ENCODE assay signal across 29 mouse cellular contexts in genomic region chr11:61968875-61969274, GRCm38 (mm10). TPM values are rescaled to one million over a fixed set of nuclear protein-coding genes. Genes with fewer than 3 reads are reported as not detected.
DNase-seq lines count a peak whose midpoint lies in the region; ATAC-seq and TF ChIP-seq lines count a peak whose summit lies in the region.
"Had no signal": no experiment of that assay in that cellular context is flagged by ENCODE, and none has a peak within 500 bp of the region (broad histone marks: within the 10 kb centered on the region; RNA-seq: fewer than 3 reads in every experiment).

No protein-coding gene starts in this region.

- no peaks in the 10 kb centered on the region for H3K27me3 ChIP-seq in erythroblast, embryonic 14.5 days (ENCODE audit: control insufficient read depth)
- no peaks in the 10 kb centered on the region for H3K27me3 ChIP-seq in liver, embryonic 13.5 days
- H3K27me3 ChIP-seq in midbrain, embryonic 10.5 days (ENCODE audit: low read depth, poor library complexity, severe bottlenecking) = 0 out of 2 replicates have a peak, but pooled peaks cover under 1% of the 10 kb centered on the region
- H3K27me3 ChIP-seq in kidney, adult 2 months (replicated peaks; ENCODE audit: control insufficient read depth, insufficient read depth, low read length) = no peaks in the 10 kb centered on the region
- H3K27me3 ChIP-seq: embryonic facial prominence, embryonic 13.5 days; forebrain, embryonic 13.5 days; hindbrain, embryonic 15.5 days; limb, embryonic 15.5 days; lung, embryonic 15.5 days; midbrain, embryonic 13.5 days; neural tube, embryonic 13.5 days had no signal

- peak overlapping the region; percentile 46; the same call in 1 of the 2 replicates for H3K9ac ChIP-seq in liver, embryonic 13.5 days
- H3K9ac ChIP-seq: embryonic facial prominence, embryonic 13.5 days; forebrain, embryonic 13.5 days; heart, embryonic 12.5 days; hindbrain, embryonic 15.5 days; limb, embryonic 15.5 days; lung, embryonic 15.5 days; midbrain, embryonic 13.5 days; neural tube, embryonic 13.5 days had no signal

- TF ChIP-seq POLR2A in bone marrow, adult 2 months (IDR thresholded peaks at IDR 0.05; ENCODE audit: borderline replicate concordance, control insufficient read depth, low read depth, low read length) = no peak
- no peak for TF ChIP-seq POLR2A in kidney, adult 2 months (IDR thresholded peaks at IDR 0.05; ENCODE audit: low read depth, low read length)

- peak overlapping the region; percentile 5; the same call in 1 of the 2 replicates for H3K27ac ChIP-seq in bone marrow, adult 2 months (ENCODE audit: control insufficient read depth, insufficient read depth, low read depth, low read length, poor library complexity)
- H3K27ac ChIP-seq in liver, embryonic 13.5 days = peak overlapping the region; percentile 93
- no peak overlapping the region for H3K27ac ChIP-seq in midbrain, embryonic 10.5 days (replicated peaks)
- no peak overlapping the region for H3K27ac ChIP-seq in kidney, adult 2 months (ENCODE audit: insufficient read depth, low read depth, low read length)
- H3K27ac ChIP-seq: embryonic facial prominence, embryonic 13.5 days; forebrain, embryonic 13.5 days; hindbrain, embryonic 15.5 days; limb, embryonic 10.5 days; limb, embryonic 15.5 days; lung, embryonic 15.5 days; midbrain, embryonic 13.5 days; neural tube, embryonic 13.5 days had no signal

- DNase-seq in liver, embryonic 13.5 days = no peak
- DNase-seq in heart, adult 8-10 months (ENCODE audit: low spot score) = no peak
- no peak for DNase-seq in midbrain, embryonic 10.5 days (ENCODE audit: low spot score)
- DNase-seq in kidney, adult 2 months = no peak
- DNase-seq: adrenal gland, postnatal 36 days; cerebellum, adult 8-10 months; cerebellum, postnatal 36 days; gastrocnemius, postnatal 25 days; heart, adult 18-20 months; kidney, adult 11 months; kidney, postnatal 36 days; layer of hippocampus, postnatal 36 days; right cerebral cortex, postnatal 14 days; thymus, adult 18-20 months; thymus, postnatal 36 days had no signal

- no peaks in the 10 kb centered on the region; the same call in 1 of the 2 replicates for H3K4me1 ChIP-seq in bone marrow, adult 2 months (ENCODE audit: control insufficient read depth, insufficient read depth, low read length)
- peaks cover 91% of the 10 kb centered on the region for H3K4me1 ChIP-seq in erythroblast, embryonic 14.5 days (ENCODE audit: control insufficient read depth)
- peaks cover 87% of the 10 kb centered on the region for H3K4me1 ChIP-seq in liver, embryonic 13.5 days (replicated peaks)
- H3K4me1 ChIP-seq in midbrain, embryonic 10.5 days = no peaks in the 10 kb centered on the region
- no peaks in the 10 kb centered on the region for H3K4me1 ChIP-seq in kidney, adult 2 months (ENCODE audit: control insufficient read depth, insufficient read depth, low read length)
- H3K4me1 ChIP-seq: forebrain, embryonic 13.5 days; hindbrain, embryonic 15.5 days; limb, embryonic 15.5 days; lung, embryonic 15.5 days had no signal

- TF ChIP-seq CTCF in bone marrow, adult 2 months (IDR thresholded peaks at IDR 0.05; ENCODE audit: control insufficient read depth, insufficient read depth, low read length) = no peak
- no peak for TF ChIP-seq CTCF in kidney, adult 2 months (conservative IDR thresholded peaks at IDR 0.05; ENCODE audit: insufficient read depth, insufficient read length, low read depth, low read length)

- no peak overlapping the region for H3K4me3 ChIP-seq in bone marrow, adult 2 months (replicated peaks; ENCODE audit: control insufficient read depth, low read depth, low read length)
- H3K4me3 ChIP-seq in erythroblast, embryonic 14.5 days (replicated peaks) = peak overlapping the region; percentile 39
- peak overlapping the region; percentile 16 for H3K4me3 ChIP-seq in liver, embryonic 13.5 days (replicated peaks)
- H3K4me3 ChIP-seq in midbrain, embryonic 10.5 days = no peak overlapping the region
- no peak overlapping the region for H3K4me3 ChIP-seq in kidney, adult 2 months (ENCODE audit: insufficient read depth, low read depth, low read length)
- H3K4me3 ChIP-seq: embryonic facial prominence, embryonic 13.5 days; forebrain, embryonic 13.5 days; heart, embryonic 12.5 days; hindbrain, embryonic 15.5 days; limb, embryonic 10.5 days; limb, embryonic 15.5 days; lung, embryonic 15.5 days; midbrain, embryonic 13.5 days; neural tube, embryonic 13.5 days had no signal

- H3K9me3 ChIP-seq in erythroblast, embryonic 14.5 days (ENCODE audit: control insufficient read depth, low read length) = no peaks in the 10 kb centered on the region
- no peaks in the 10 kb centered on the region for H3K9me3 ChIP-seq in liver, embryonic 13.5 days (replicated peaks)
- H3K9me3 ChIP-seq in midbrain, embryonic 10.5 days (replicated peaks) = no peaks in the 10 kb centered on the region
- H3K9me3 ChIP-seq: embryonic facial prominence, embryonic 13.5 days; forebrain, embryonic 13.5 days; heart, embryonic 12.5 days; hindbrain, embryonic 15.5 days; limb, embryonic 10.5 days; limb, embryonic 15.5 days; lung, embryonic 15.5 days; midbrain, embryonic 13.5 days; neural tube, embryonic 13.5 days had no signal

- 68% methylated on average over 2 of the region's 2 CpGs for WGBS in bone marrow, adult 2 months
- 45% methylated on average over 2 of the region's 2 CpGs for WGBS in liver, embryonic 13.5 days (ENCODE audit: insufficient replicate concordance)
- WGBS in midbrain, embryonic 10.5 days = 94% methylated on average over 2 of the region's 2 CpGs
- WGBS in kidney, adult 2 months = 96% methylated on average over 2 of the region's 2 CpGs

- peak; percentile 94 for ATAC-seq in liver, embryonic 13.5 days (ENCODE audit: low read depth)
- ATAC-seq in megakaryocyte progenitor cell, adult 5-6 weeks (replicated peaks; ENCODE audit: poor library complexity) = peak; percentile 91
- ATAC-seq: CD4-positive, CD25-positive, alpha-beta regulatory T cell, adult 4 months; forebrain, embryonic 13.5 days; inflammation-experienced regulatory T-cells, adult 6 months; midbrain, embryonic 13.5 days had no signal

- H3K36me3 ChIP-seq in erythroblast, embryonic 14.5 days (ENCODE audit: control insufficient read depth) = peaks cover 86% of the 10 kb centered on the region
- peaks cover 14% of the 10 kb centered on the region; the same call in 1 of the 2 replicates for H3K36me3 ChIP-seq in liver, embryonic 13.5 days
- no peaks in the 10 kb centered on the region for H3K36me3 ChIP-seq in midbrain, embryonic 10.5 days
- no peaks in the 10 kb centered on the region for H3K36me3 ChIP-seq in kidney, adult 2 months (ENCODE audit: control insufficient read depth, insufficient read depth, low read length)
- H3K36me3 ChIP-seq: embryonic facial prominence, embryonic 13.5 days; heart, embryonic 12.5 days; hindbrain, embryonic 15.5 days; limb, embryonic 10.5 days; limb, embryonic 15.5 days; lung, embryonic 15.5 days; midbrain, embryonic 13.5 days; neural tube, embryonic 13.5 days had no signal

- H3K4me2 ChIP-seq in liver, embryonic 13.5 days = peak overlapping the region; percentile 54
- H3K4me2 ChIP-seq: embryonic facial prominence, embryonic 13.5 days; forebrain, embryonic 13.5 days; heart, embryonic 12.5 days; hindbrain, embryonic 15.5 days; limb, embryonic 15.5 days; lung, embryonic 15.5 days; midbrain, embryonic 13.5 days; neural tube, embryonic 13.5 days had no signal

RNA-seq across cellular contexts. Expression of gene Specc1, which starts 12.3 kb away (rescaled TPM):
- 69.9 and 73.8 TPM in 2 replicates for polyA plus RNA-seq in bone marrow, adult 2 months (2011; ENCODE audit: insufficient read depth, insufficient read length, low replicate concordance, missing spikeins)
- polyA plus RNA-seq in erythroblast, embryonic 14.5 days (2012) = 12.5 and 15.5 TPM in 2 replicates
- 41.3 and 45.5 TPM in 2 replicates for polyA plus RNA-seq in liver, embryonic 13.5 days (2015; fragmentation: Nextera tagmentation; extraction: Ambion mirVana)
- 16.4 and 19.7 TPM in 2 replicates for total RNA-seq in megakaryocyte progenitor cell, adult 5-6 weeks (2015)
- 23.9 and 26.8 TPM in 2 replicates for total RNA-seq in megakaryocyte progenitor cell, adult 5-6 weeks (2017)
- total RNA-seq in heart, adult 8-10 months (2022) = 1 to 10 TPM; 3.6 to 8.6 (median 4.2) TPM
- polyA plus RNA-seq in midbrain, embryonic 10.5 days (2016; fragmentation: Nextera tagmentation; extraction: Ambion mirVana) = 10.1 and 13.3 TPM in 2 replicates
- polyA plus RNA-seq in kidney, adult 2 months (2012; rRNA removed) = 9.2 and 9.7 TPM in 2 replicates

RNA-seq across cellular contexts. Expression of gene Akap10, which starts 38.8 kb away (rescaled TPM):
- 7.2 and 25.6 TPM in 2 replicates for polyA plus RNA-seq in bone marrow, adult 2 months (2011; ENCODE audit: insufficient read depth, insufficient read length, low replicate concordance, missing spikeins)
- polyA plus RNA-seq in erythroblast, embryonic 14.5 days (2012) = 0.90 and 1.1 TPM in 2 replicates
- polyA plus RNA-seq in liver, embryonic 13.5 days (2015; fragmentation: Nextera tagmentation; extraction: Ambion mirVana) = 8.1 and 9.4 TPM in 2 replicates
- 45.7 and 45.8 TPM in 2 replicates for total RNA-seq in megakaryocyte progenitor cell, adult 5-6 weeks (2015)
- total RNA-seq in megakaryocyte progenitor cell, adult 5-6 weeks (2017) = 34.0 and 37.8 TPM in 2 replicates
- 10 to 100 TPM; 11.5 to 14.9 (median 14.4) TPM for total RNA-seq in heart, adult 8-10 months (2022)
- 13.7 and 14.7 TPM in 2 replicates for polyA plus RNA-seq in midbrain, embryonic 10.5 days (2016; fragmentation: Nextera tagmentation; extraction: Ambion mirVana)
- polyA plus RNA-seq in kidney, adult 2 months (2012; rRNA removed) = 13.9 and 17.2 TPM in 2 replicates

Comparison
In these comparisons a context has a peak if more than half of its experiments do, and no peak if none do; other contexts are left out.
1. H3K27ac ChIP-seq: peak in bone marrow, adult 2 months (single experiment) and liver, embryonic 13.5 days (single experiment); none in midbrain, embryonic 10.5 days (single experiment) and kidney, adult 2 months (single experiment).
2. H3K4me3 ChIP-seq: peak in erythroblast, embryonic 14.5 days (single experiment) and liver, embryonic 13.5 days (single experiment); none in bone marrow, adult 2 months (single experiment), midbrain, embryonic 10.5 days (single experiment) and kidney, adult 2 months (single experiment).